Mouse (Mus musculus): ENCODE data around the gene C2cd5. TPM values are rescaled to one million over a fixed set of nuclear protein-coding genes. Genes with fewer than 3 reads are reported as not detected.

The C2cd5 gene
- polyA plus RNA-seq (2012; rRNA removed): 88.3 and 90.9 TPM in 2 replicates

DNA sequence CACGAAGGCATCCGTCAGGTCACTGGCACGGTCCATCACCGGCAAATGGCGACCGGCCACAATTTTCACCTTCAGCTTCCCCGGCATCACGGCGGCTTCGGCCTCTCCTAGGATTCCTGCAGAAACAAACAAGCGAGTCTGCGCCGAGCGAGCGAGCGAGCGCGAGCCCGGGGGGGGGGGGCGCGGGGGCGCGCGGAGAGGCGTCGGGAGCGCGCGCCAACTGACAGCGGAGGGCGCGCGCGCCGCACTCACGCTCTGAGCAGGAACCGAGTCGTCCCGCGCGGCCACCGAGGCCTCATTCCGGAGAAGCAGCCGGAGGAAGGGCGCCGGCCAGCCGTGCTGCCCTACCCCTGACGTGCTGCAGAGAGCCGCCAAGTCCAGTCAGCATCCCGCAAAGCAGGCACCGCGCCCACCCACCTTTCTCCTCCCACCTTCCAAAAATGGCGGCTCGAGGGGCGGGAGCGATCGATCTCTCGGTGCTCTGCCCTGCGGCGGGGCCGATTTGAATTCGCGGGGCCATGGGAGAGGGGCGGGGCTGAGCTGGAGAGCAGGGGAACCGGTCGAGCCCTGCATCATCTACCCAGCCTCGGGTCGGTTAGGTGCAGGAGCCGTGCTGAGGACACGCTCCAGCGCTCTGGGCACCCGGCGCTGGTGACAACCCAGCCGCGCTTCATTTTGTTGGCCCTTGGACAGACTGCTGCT is at the start of gene C2cd5:
Gene C2cd5 (minus strand): TSS at position 461 of the 702 bp plus-strand sequence.

DNA sequence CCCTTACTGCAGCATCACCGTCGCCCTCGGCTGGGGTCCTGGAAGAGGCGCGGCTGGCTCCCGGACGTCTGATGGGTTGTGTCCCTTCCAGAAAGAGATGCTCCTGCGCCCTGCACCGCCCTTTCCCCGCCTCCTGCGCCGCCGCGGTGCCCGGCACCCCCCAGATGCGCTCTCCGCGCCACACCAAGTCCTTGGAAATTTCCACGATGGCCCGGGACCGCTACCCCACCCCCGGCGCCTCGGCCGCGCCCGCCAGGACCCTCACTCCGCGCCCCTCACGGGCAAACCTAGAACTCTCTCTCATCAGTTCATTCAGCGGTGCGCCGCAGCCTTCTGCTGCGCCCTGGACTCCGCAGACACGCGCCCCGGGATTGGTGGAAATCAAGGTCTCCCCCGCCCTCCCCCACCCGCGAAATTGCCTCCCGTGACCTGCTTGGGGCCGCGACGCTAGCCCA is 135.8 kb downstream of the C2cd5 start, which contains the start of gene St8sia1:
Gene St8sia1 (minus strand): TSS at position 377 of the 455 bp plus-strand sequence.

Other genes starting within 250 kb of the C2cd5 start
- 10.8 and 11.8 TPM in 2 replicates for gene St8sia1, start 135.7 kb downstream of the C2cd5 start, polyA plus RNA-seq (2012; rRNA removed)
- gene Etnk1, start 67.1 kb upstream of the C2cd5 start, polyA plus RNA-seq (2012; rRNA removed): 134 and 148 TPM in 2 replicates

Data from central nervous system, embryonic 18 days (tissue).